Mouse (Mus musculus) E14TG2a.4 (cell line): ENCODE measurements around the gene Pfn2.

Experiments used
- CTCF ChIP-seq: conservative IDR thresholded peaks from 2 replicates; pipeline ENCODE4 v1.5.1; 2014; ENCODE audit warnings: low read length
- NANOG ChIP-seq: IDR thresholded peaks from 2 replicates; pipeline ENCODE4 v1.6.1; 2014; ENCODE audit warnings: borderline replicate concordance, low read length, mixed read lengths

DNA sequence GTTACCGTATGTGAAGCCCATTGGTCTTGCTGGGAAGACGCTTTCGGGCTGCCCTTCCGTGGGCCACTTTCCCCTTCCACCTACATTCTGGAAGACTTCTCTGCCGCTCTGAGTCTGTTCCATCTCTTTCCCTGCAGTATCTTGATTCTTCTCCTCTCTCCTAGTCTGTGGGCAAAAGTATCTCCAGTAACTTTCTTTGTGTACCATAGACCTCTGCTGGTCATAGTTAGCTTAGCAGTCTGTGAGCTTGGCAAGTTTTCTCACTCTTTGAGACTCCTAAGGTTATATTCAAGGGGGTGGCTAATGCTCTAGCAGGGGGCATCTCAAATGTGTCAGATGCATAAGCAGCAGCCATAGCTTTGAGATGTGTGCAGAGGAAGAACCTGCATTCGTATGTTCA, 32.4 kb downstream of the Pfn2 start:
- peak; percentile 21 for TF ChIP-seq CTCF
- no peak for TF ChIP-seq NANOG
